Mouse (Mus musculus) cerebellum, adult 18-20 months (tissue): Measurements from ENCODE around the gene Braf.

Experiments used
- DNase-seq, 2 experiments: peaks; one replicate each; pipeline ENCODE4 v3.0.0; 2021

The Braf gene

GRCm38 (mm10) chr6:39606056-39606455 lies 119.2 kb downstream of the Braf start:
- no peak for DNase-seq

- DNase-seq, result no peak
Measured at GRCm38 (mm10) chr6:39604565-39604964, 120.7 kb downstream of the Braf start.

GRCm38 (mm10) chr6:39601828-39602227 lies 123.4 kb downstream of the Braf start:
- no peak for DNase-seq

GRCm38 (mm10) chr6:39600851-39601250 lies 124.4 kb downstream of the Braf start:
- no peak for DNase-seq

- peak; percentile 96 to 97 for DNase-seq
Measured at GRCm38 (mm10) chr6:39592401-39593214, 132.7 kb downstream of the Braf start, which contains the start of gene Ndufb2. Gene Ndufb2 (plus strand): TSS chr6:39592574.

- no peak for DNase-seq
Measured at GRCm38 (mm10) chr6:39591481-39591880, 133.8 kb downstream of the Braf start.

GRCm38 (mm10) chr6:39585517-39585916 lies 139.7 kb downstream of the Braf start, which contains the start of gene Gm42420:
Gene Gm42420 (plus strand): TSS chr6:39585753.
- no peak for DNase-seq

GRCm38 (mm10) chr6:39581087-39581784 lies 144.0 kb downstream of the Braf start:
- no peak for DNase-seq

GRCm38 (mm10) chr6:39580558-39580957 lies 144.7 kb downstream of the Braf start:
- DNase-seq, result no peak

- DNase-seq, result no peak
Measured at GRCm38 (mm10) chr6:39579552-39579951, 145.7 kb downstream of the Braf start.

GRCm38 (mm10) chr6:39574951-39575350 lies 150.3 kb downstream of the Braf start:
- DNase-seq, result no peak

- DNase-seq, result peak; percentile 30 to 43
Measured at GRCm38 (mm10) chr6:39574555-39574869, 150.8 kb downstream of the Braf start.

GRCm38 (mm10) chr6:39573791-39574554 lies 151.3 kb downstream of the Braf start, which contains the start of gene Adck2:
Gene Adck2 (plus strand): TSS chr6:39573873.
- peak; percentile 87 to 92 for DNase-seq

GRCm38 (mm10) chr6:39570426-39570825 lies 154.8 kb downstream of the Braf start:
- DNase-seq, result no peak

GRCm38 (mm10) chr6:39567528-39567927 lies 157.7 kb downstream of the Braf start:
- DNase-seq, result peak; percentile 33 to 39

- peak; percentile 86 to 88 for DNase-seq
Measured at GRCm38 (mm10) chr6:39562166-39563015, 162.9 kb downstream of the Braf start.

- no peak for DNase-seq
Measured at GRCm38 (mm10) chr6:39559276-39559939, 165.9 kb downstream of the Braf start.

GRCm38 (mm10) chr6:39557723-39558261 lies 167.5 kb downstream of the Braf start, which contains the start of gene Dennd2a:
Gene Dennd2a (minus strand): TSS chr6:39557867.
- peak; percentile 58 to 74 for DNase-seq

GRCm38 (mm10) chr6:39556900-39557659 lies 168.2 kb downstream of the Braf start:
- peak; percentile 21 to 45 for DNase-seq

- DNase-seq, result no peak
Measured at GRCm38 (mm10) chr6:39555648-39555945, 169.7 kb downstream of the Braf start.
